Mouse (Mus musculus): ENCODE results near the gene Tmem163. TPM values are rescaled to one million over a fixed set of nuclear protein-coding genes. Genes with fewer than 3 reads are reported as not detected.

Gene Tmem163
- polyA plus RNA-seq (2014; fragmentation: Nextera tagmentation; extraction: Ambion mirVana) = 0.59 and 1.0 TPM in 2 replicates

GRCm38 (mm10) chr1:127679498-127680133 is at the start of gene Tmem163:
TSS of gene Tmem163 (minus strand) at chr1:127679548.
- 23% methylated on average over 18 of the region's 18 CpGs for WGBS
- Histone ChIP-seq H3K4me3 (ENCODE audit: low read depth, low read length) (no peak within 1 kb of the TSS), H3K27ac (ENCODE audit: low read length) (no peak within 1 kb of the TSS), H3K27me3 (ENCODE audit: control insufficient read depth, insufficient read depth, low read length) (peaks cover 28% of the 10 kb centered on the region), H3K9ac (replicated peaks; ENCODE audit: low read depth, low read length) (no peak within 1 kb of the TSS), H3K9me3 (ENCODE audit: control insufficient read depth, low read depth, low read length) (no peaks in the 10 kb centered on the region), H3K4me1 (ENCODE audit: control insufficient read depth, insufficient read depth, low read length) (peaks cover 9% of the 10 kb centered on the region; the same call in 1 of the 2 replicates), H3K4me2 (replicated peaks; ENCODE audit: low read depth, low read length) (no peak within 1 kb of the TSS), H3K36me3 (ENCODE audit: control insufficient read depth, insufficient read depth, low read length) (no peaks in the 10 kb centered on the region)
- no peak for ATAC-seq (ENCODE audit: insufficient number of reproducible peaks, insufficient read depth, low FRiP score, low read depth)

GRCm38 (mm10) chr1:127729096-127729495 is 49.7 kb upstream of the Tmem163 start, which contains the start of gene Acmsd:
TSS of gene Acmsd (plus strand) at chr1:127729413.
- Histone ChIP-seq H3K27ac (ENCODE audit: low read length) (no peak within 1 kb of the TSS), H3K4me2 (replicated peaks; ENCODE audit: low read depth, low read length) (no peak within 1 kb of the TSS), H3K27me3 (ENCODE audit: control insufficient read depth, insufficient read depth, low read length) (no peaks in the 10 kb centered on the region), H3K4me3 (ENCODE audit: low read depth, low read length) (no peak within 1 kb of the TSS), H3K9me3 (ENCODE audit: control insufficient read depth, low read depth, low read length) (no peaks in the 10 kb centered on the region), H3K9ac (replicated peaks; ENCODE audit: low read depth, low read length) (no peak within 1 kb of the TSS), H3K36me3 (ENCODE audit: control insufficient read depth, insufficient read depth, low read length) (no peaks in the 10 kb centered on the region), H3K4me1 (ENCODE audit: control insufficient read depth, insufficient read depth, low read length) (no peaks in the 10 kb centered on the region)
- WGBS = 76% methylated on average over 4 of the region's 4 CpGs
- no peak for ATAC-seq (ENCODE audit: insufficient number of reproducible peaks, insufficient read depth, low FRiP score, low read depth)

GRCm38 (mm10) chr1:127723596-127723995 is 44.2 kb upstream of the Tmem163 start:
- H3K9ac ChIP-seq (replicated peaks; ENCODE audit: low read depth, low read length) = no peak overlapping the region
- no peaks in the 10 kb centered on the region for H3K9me3 ChIP-seq (ENCODE audit: control insufficient read depth, low read depth, low read length)
- no peak overlapping the region for H3K4me2 ChIP-seq (replicated peaks; ENCODE audit: low read depth, low read length)
- H3K36me3 ChIP-seq (ENCODE audit: control insufficient read depth, insufficient read depth, low read length) = no peaks in the 10 kb centered on the region
- WGBS = 24% methylated on average over 2 of the region's 2 CpGs
- no peak overlapping the region for H3K27ac ChIP-seq (ENCODE audit: low read length)
- H3K27me3 ChIP-seq (ENCODE audit: control insufficient read depth, insufficient read depth, low read length) = no peaks in the 10 kb centered on the region
- H3K4me1 ChIP-seq (ENCODE audit: control insufficient read depth, insufficient read depth, low read length) = no peaks in the 10 kb centered on the region
- no peak for ATAC-seq (ENCODE audit: insufficient number of reproducible peaks, insufficient read depth, low FRiP score, low read depth)
- no peak overlapping the region for H3K4me3 ChIP-seq (ENCODE audit: low read depth, low read length)

GRCm38 (mm10) chr1:127718290-127718689 is 38.9 kb upstream of the Tmem163 start:
- Histone ChIP-seq H3K9me3 (ENCODE audit: control insufficient read depth, low read depth, low read length) (no peaks in the 10 kb centered on the region), H3K4me2 (replicated peaks; ENCODE audit: low read depth, low read length) (no peak overlapping the region), H3K9ac (replicated peaks; ENCODE audit: low read depth, low read length) (no peak overlapping the region), H3K27ac (ENCODE audit: low read length) (no peak overlapping the region), H3K4me3 (ENCODE audit: low read depth, low read length) (no peak overlapping the region), H3K4me1 (ENCODE audit: control insufficient read depth, insufficient read depth, low read length) (no peaks in the 10 kb centered on the region), H3K36me3 (ENCODE audit: control insufficient read depth, insufficient read depth, low read length) (no peaks in the 10 kb centered on the region), H3K27me3 (ENCODE audit: control insufficient read depth, insufficient read depth, low read length) (no peaks in the 10 kb centered on the region)
- WGBS = 89% methylated on average over 1 of the region's 1 CpGs
- ATAC-seq (ENCODE audit: insufficient number of reproducible peaks, insufficient read depth, low FRiP score, low read depth) = no peak

GRCm38 (mm10) chr1:127716441-127716840 is 37.1 kb upstream of the Tmem163 start:
- H3K4me3 ChIP-seq (ENCODE audit: low read depth, low read length) = no peak overlapping the region
- H3K27me3 ChIP-seq (ENCODE audit: control insufficient read depth, insufficient read depth, low read length) = no peaks in the 10 kb centered on the region
- H3K4me1 ChIP-seq (ENCODE audit: control insufficient read depth, insufficient read depth, low read length) = no peaks in the 10 kb centered on the region
- 83% methylated on average over 8 of the region's 8 CpGs for WGBS
- H3K36me3 ChIP-seq (ENCODE audit: control insufficient read depth, insufficient read depth, low read length) = no peaks in the 10 kb centered on the region
- H3K9me3 ChIP-seq (ENCODE audit: control insufficient read depth, low read depth, low read length) = no peaks in the 10 kb centered on the region
- no peak overlapping the region for H3K4me2 ChIP-seq (replicated peaks; ENCODE audit: low read depth, low read length)
- H3K27ac ChIP-seq (ENCODE audit: low read length) = no peak overlapping the region
- no peak overlapping the region for H3K9ac ChIP-seq (replicated peaks; ENCODE audit: low read depth, low read length)
- ATAC-seq (ENCODE audit: insufficient number of reproducible peaks, insufficient read depth, low FRiP score, low read depth) = no peak

GRCm38 (mm10) chr1:127706269-127706668 is 26.9 kb upstream of the Tmem163 start:
- no peaks in the 10 kb centered on the region for H3K4me1 ChIP-seq (ENCODE audit: control insufficient read depth, insufficient read depth, low read length)
- no peak for ATAC-seq (ENCODE audit: insufficient number of reproducible peaks, insufficient read depth, low FRiP score, low read depth)
- no peak overlapping the region for H3K4me3 ChIP-seq (ENCODE audit: low read depth, low read length)
- H3K9ac ChIP-seq (replicated peaks; ENCODE audit: low read depth, low read length) = no peak overlapping the region
- no peak overlapping the region for H3K27ac ChIP-seq (ENCODE audit: low read length)
- H3K4me2 ChIP-seq (replicated peaks; ENCODE audit: low read depth, low read length) = no peak overlapping the region
- 71% methylated on average over 5 of the region's 5 CpGs for WGBS
- H3K9me3 ChIP-seq (ENCODE audit: control insufficient read depth, low read depth, low read length) = no peaks in the 10 kb centered on the region
- no peaks in the 10 kb centered on the region for H3K36me3 ChIP-seq (ENCODE audit: control insufficient read depth, insufficient read depth, low read length)
- no peaks in the 10 kb centered on the region for H3K27me3 ChIP-seq (ENCODE audit: control insufficient read depth, insufficient read depth, low read length)

GRCm38 (mm10) chr1:127702187-127702586 is 22.8 kb upstream of the Tmem163 start:
- Histone ChIP-seq H3K9ac (replicated peaks; ENCODE audit: low read depth, low read length) (no peak overlapping the region), H3K4me2 (replicated peaks; ENCODE audit: low read depth, low read length) (no peak overlapping the region), H3K4me3 (ENCODE audit: low read depth, low read length) (no peak overlapping the region), H3K36me3 (ENCODE audit: control insufficient read depth, insufficient read depth, low read length) (no peaks in the 10 kb centered on the region), H3K9me3 (ENCODE audit: control insufficient read depth, low read depth, low read length) (no peaks in the 10 kb centered on the region), H3K4me1 (ENCODE audit: control insufficient read depth, insufficient read depth, low read length) (no peaks in the 10 kb centered on the region), H3K27me3 (ENCODE audit: control insufficient read depth, insufficient read depth, low read length) (no peaks in the 10 kb centered on the region), H3K27ac (ENCODE audit: low read length) (no peak overlapping the region)
- ATAC-seq (ENCODE audit: insufficient number of reproducible peaks, insufficient read depth, low FRiP score, low read depth) = no peak
- 78% methylated on average over 1 of the region's 1 CpGs for WGBS

- no peak for ATAC-seq (ENCODE audit: insufficient number of reproducible peaks, insufficient read depth, low FRiP score, low read depth)
- WGBS = 25% methylated on average over 2 of the region's 2 CpGs
- H3K4me3 ChIP-seq (ENCODE audit: low read depth, low read length) = no peak overlapping the region
Observed at GRCm38 (mm10) chr1:127696533-127696932, 17.2 kb upstream of the Tmem163 start.

More at GRCm38 (mm10) chr1:127696533-127696932, 17.2 kb upstream of the Tmem163 start:
- H3K4me1 ChIP-seq (ENCODE audit: control insufficient read depth, insufficient read depth, low read length) = no peaks in the 10 kb centered on the region
- no peaks in the 10 kb centered on the region for H3K36me3 ChIP-seq (ENCODE audit: control insufficient read depth, insufficient read depth, low read length)
- H3K27ac ChIP-seq (ENCODE audit: low read length) = no peak overlapping the region
- H3K9me3 ChIP-seq (ENCODE audit: control insufficient read depth, low read depth, low read length) = no peaks in the 10 kb centered on the region
- H3K4me2 ChIP-seq (replicated peaks; ENCODE audit: low read depth, low read length) = no peak overlapping the region
- H3K27me3 ChIP-seq (ENCODE audit: control insufficient read depth, insufficient read depth, low read length) = no peaks in the 10 kb centered on the region
- no peak overlapping the region for H3K9ac ChIP-seq (replicated peaks; ENCODE audit: low read depth, low read length)
